In genomic region chr14:73289915-73290314, GRCm38 (mm10) we compare ENCODE assay signal across 10 mouse cellular contexts.
"Had no signal": no experiment of that assay in that cellular context is flagged by ENCODE, and none has a peak within 500 bp of the region (broad histone marks: within the 10 kb centered on the region; RNA-seq: fewer than 3 reads in every experiment).

No protein-coding gene starts in this region.

- DNase-seq: kidney, postnatal 14 days; layer of hippocampus, postnatal 36 days; liver, embryonic 13.5 days; liver, postnatal 0 days; lung, postnatal 14 days; right cerebral cortex, adult 18-20 months; right cerebral cortex, postnatal 25 days; thymus, adult 18-20 months; thymus, postnatal 4 days had no signal

- ATAC-seq: liver, postnatal 0 days; midbrain, embryonic 13.5 days had no signal
